Mouse (Mus musculus) frontal cortex, adult 2 months (tissue): ENCODE data around the gene Tbc1d13. TPM values are rescaled to one million over a fixed set of nuclear protein-coding genes. Genes with fewer than 3 reads are reported as not detected.
A peak's percentile ranks its signal among the peaks of the same experiment; 100 is the strongest.
"Not testable (repeated sequence)": the region's sequence is repeated elsewhere in the genome, so short reads cannot be mapped to it uniquely, and the experiment has no call there.

Experiments
- DNase-seq, 2 experiments: peaks; one replicate each; pipeline ENCODE4 v3.0.0; 2022; ENCODE audit warnings: low spot score in 1 of 2; ENCODE audit errors: extremely low spot score in 1 of 2
- polyA plus RNA-seq: library from polyadenylated mRNA; depleted of rRNA; stranded (reverse); fragments of >200 nt; gene quantifications from 2 replicates; pipeline ENCODE4 v1.2.3, GENCODE M21; 2012; rRNA removed

The Tbc1d13 gene
- polyA plus RNA-seq, 1 experiment: 45.3 TPM

DNA sequence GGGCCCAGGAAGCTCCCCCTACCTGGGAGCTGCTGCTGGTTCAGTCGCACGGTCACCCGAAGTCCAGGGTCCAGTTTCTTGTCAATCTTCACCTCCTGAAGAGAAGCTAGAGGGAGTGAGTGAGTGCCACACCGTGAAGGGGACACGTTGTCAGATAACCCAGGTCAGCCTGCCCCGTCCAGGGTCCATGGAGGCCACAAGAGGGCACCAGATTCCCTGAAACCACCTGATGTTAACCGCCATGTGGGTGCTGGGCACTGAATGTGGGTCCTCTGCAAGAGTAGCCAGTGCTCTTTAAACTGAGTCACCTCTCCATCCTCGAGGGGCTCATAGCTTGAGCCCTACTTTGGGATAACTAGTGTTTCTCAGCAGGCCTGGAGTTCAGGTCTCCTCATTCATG is 42.4 kb downstream of the Tbc1d13 start:
- no peak for DNase-seq

DNA sequence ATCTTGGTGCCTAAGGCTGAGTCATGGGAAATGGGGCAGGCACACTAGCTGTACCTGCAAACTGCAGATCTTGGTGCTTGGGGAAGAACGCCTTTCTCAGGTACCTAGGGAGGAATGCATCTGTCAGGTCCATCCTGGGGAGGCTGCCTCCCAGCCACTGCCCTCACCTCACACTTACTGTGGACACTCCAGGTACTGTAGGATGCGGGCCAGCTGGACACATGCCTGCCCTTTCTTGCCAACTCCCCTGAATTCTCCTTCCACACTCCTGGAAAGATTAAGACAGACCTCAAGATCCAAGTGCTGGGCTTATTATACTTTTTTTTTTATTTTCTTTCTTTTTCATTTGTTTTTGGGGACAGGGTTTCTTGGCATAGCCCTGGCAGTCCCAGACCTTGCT is 43.0 kb downstream of the Tbc1d13 start:
- no peak for DNase-seq

DNA sequence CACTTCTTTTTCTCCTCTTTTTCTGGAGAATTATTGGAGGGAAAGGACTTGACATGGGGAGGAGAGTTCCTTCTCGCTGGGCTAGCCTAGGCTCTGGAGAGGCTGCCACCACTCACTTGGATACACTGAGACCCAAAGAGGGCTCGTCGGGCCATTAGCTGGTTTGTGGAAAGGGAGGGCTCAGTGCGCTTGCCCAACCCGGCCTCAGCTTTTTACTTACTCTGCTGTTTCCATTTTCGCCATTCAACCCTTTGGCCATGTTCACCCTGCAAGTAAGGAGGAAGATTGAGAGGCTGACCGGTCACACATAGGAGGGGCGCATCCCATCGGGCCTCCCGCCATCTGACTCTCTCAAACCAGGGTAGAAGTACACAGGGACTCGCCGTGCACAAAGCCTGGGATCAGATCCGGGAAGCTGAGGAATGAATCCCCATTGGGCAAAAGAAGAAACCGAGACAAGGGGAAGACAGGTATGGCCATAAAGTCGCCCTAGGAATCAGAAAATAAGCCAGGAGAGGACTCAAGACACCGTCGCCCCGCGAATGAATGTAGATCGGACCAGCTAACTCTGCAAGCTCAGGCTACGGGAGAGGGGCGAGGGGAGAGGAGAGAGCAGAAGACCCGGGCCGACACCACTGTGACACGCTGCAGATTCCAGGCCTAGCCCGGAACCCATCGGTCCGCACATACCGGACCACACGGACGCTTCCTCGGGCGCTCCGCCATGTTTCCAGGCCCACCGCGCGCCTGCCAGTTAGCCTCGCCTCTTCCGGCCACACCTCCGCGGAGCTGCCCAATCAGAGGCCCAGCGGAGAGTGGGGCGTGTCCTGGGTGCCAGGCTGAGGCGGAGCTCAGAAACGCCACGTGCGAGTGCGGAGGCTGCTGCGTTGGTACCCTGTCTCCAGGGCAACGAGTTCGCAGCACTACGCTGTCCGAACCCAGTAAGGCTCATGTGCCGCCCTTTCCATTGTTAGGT is 44.4 kb downstream of the Tbc1d13 start, which contains the start of gene Spout1:
Gene Spout1, minus strand, starts transcription at position 760 of the 976 bp plus-strand sequence.
- DNase-seq: peak; percentile 95 to 96

DNA sequence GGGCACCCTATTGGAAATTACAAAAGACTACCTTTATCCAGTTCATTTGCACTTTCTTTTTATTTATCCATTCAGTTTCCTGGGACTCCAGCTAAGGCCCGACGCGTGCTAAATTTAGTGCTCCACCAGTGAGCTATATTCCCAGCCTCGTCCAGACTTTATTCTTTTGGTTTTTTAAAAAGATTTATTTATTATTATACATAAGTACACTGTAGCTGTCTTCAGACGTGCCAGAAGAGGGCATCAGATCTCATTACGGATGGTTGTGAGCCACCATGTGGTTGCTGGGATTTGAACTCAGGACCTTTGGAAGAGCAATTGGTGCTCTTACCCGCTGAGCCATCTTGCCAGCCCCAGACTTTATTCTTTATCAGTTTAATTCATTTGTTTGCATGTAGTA is 45.2 kb downstream of the Tbc1d13 start:
- not testable (repeated sequence) for DNase-seq

DNA sequence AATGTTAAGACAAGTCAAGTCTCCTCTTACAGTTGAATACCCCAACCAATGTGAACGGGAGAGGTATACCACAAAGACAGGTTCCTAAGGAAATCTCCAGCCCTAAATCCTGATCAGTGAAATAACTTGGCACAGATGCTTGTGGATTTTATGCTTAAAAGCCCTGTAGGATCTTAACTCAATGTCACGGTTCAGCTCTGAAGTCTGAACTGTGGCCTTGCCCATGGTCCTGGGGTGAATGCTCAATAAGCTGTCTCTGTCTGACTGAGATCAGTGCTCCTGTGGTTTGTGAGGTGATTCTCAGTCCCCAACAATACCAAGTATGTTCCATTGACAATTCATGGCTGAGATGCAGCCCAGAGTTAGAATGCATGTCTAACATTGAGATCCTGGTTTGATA is 48.9 kb downstream of the Tbc1d13 start:
- no peak for DNase-seq

DNA sequence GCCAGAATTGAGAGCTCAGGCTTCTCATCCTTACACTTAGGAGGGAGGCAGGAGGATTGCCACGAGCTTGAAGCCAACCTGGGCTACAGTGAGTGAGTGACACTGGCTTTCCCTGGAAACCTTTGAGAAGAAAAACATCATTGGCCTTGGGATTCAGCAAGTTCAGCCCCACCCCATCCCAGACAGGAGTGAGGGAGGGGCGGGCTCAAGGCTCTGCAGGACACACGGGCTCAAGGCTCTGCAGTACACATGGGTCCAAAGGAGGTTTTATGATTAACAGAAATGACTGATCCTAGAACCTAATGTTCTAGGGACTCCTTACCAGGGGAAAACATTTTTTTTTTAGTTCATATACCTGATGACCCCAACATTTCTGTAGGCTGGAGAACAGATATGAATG is 50.2 kb downstream of the Tbc1d13 start:
- no peak for DNase-seq

DNA sequence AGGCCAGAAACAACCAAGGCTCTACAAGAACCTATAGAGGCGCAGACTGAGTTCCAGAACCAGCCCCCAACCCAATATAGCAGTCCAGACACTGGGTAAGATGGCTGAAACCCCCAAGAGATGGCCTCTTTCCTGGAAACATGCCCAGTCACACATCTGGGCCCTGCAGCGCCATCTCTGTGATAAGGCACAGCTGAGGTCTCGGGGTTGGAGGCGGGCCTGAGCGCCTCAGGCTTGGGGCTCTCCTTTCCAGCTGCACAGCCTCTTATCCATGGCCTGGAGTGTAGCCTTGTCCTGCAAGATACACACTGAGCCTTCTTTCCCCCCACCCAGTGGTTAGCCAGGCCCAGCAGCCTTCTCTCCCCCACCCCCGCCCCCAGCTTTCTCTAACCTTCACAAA is 51.7 kb downstream of the Tbc1d13 start:
- no peak for DNase-seq

DNA sequence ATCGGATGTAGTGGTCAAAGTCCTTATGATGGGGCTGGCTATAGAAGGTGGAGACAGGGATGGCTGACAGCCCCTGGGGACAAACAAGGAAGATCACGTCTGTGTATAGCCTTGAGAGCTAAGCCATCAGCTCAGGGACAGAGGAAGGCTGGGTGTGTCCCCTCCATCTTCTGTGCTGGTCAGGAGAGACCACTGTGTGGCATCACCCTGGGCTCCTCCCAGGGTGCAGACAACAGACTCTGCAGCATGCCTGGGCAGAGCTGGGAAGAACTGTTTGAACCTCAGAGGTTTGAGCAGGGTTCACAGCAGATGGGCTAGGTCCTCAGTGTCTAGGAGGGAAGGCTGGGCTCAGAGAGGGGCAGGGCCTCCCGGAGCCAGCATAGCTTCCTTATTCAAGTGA is 52.1 kb downstream of the Tbc1d13 start:
- no peak for DNase-seq

DNA sequence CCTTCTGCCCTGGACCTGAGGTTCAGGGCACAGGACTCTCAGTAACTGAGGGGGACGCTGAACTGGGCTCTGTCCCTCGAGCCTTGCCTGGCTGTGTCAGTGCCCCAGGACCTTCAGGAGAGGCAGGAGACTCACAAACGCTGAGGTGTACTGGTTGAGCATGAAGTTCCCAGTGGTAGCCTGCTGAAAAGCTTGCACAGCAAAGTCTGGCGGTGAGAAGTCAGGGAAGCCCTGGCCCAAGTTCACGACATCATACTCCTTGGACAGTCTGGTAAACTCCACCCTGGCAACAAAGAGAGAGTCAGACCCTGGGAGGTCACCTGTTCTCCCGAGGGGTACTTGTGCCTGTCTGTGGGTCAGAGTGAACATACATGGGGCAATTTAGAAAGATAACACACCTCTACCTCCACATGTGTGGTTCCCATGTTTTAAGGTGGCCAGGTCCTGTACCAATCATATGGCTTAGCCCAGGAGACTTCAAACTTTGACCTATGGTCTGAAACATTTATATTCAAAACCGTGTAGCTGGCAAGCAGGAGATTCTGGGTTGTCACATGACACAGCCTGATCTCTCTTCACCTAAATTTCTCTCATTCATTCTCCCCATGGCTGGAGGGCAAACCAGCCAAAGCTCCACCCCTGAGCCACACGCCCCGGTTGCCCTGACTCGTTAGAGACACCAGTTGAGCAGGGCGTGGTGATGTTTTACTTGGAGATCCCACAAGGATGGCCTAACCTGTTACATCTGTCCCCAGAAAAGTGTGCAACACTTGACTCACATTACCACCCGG is 58.4 kb downstream of the Tbc1d13 start:
- DNase-seq: no peak

DNA sequence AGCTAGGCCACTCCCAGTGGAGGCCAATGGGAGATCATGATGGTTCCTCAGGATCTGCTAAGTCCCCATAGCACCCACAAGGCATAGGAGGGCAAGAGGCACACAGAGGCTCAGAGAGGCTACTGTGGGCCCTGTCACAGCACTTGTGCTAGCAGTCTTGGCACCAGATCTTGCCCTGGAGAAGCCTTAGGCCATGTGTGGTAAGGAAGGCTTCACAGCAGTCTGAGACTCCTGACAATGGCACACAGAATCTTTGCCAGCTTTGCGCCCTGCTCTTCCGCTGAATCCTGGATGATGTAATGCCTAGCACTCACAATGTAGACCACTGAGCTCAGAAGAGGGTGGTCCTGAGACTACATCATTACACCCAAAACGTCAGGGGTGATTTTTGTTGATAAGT is 61.1 kb downstream of the Tbc1d13 start:
- no peak for DNase-seq

DNA sequence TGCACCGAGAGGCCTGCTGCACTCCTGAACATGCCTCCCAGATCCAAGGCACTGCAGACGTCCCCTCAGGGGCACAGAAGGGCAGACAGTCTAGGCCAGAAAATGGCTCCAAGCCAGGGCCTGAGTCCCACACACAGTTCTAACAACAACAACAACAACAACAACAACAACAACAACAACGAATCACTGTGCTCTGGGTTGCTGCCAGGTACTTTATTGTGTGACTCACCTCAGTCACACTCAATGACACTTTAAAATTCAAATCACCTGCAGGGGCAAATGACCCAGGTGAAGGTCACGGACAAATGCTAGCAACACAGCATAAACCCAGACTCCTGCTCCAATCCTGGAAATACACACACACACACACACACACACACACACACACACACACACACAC is 64.5 kb downstream of the Tbc1d13 start:
- no peak for DNase-seq

DNA sequence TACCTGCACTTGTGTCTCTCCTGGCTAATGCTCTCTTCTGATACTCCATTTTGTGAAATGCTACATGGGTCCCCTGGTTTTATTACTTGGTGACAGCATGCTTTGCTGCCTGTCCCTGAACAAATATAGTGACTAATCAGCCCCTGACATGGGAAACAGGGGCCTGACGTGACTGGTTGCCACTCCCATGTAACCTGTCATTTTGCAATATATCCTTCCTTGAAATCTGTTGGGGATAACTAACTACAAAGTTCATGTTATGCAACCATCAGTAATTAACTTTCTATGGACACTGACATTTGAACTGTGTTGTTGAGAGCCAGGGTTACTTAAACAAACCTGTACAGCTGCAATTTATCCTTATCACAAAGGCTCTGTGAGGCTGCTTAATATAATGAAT is 66.4 kb downstream of the Tbc1d13 start:
- no peak for DNase-seq

DNA sequence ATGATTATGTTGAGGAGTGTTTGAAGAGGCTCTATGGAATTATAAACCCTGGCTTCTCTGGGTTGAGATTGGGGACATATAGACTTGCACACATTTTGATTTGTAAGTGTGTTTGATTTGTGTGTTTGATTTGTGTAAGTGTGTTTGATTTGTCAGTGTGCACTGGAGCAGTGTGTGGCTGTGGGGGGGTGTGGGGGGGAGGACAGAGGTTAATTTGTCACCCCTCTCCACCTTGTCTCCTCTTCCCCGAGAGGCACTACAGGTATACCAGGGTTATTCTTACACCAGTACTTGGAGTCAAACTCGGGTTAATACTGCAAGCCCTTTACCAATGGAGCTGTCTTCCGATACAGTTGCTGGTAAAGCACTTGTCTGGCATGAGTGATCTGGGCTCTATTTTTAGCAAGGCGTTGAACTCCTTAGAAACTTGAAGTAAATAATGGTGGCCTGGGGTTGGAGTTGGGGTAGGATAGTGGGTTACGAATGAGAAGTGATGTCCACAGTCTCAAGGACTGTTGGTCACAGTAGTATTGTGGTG is 66.9 kb downstream of the Tbc1d13 start:
- DNase-seq: no peak

Other genes starting within 250 kb of the Tbc1d13 start
- gene Odf2, start 244.5 kb upstream of the Tbc1d13 start, polyA plus RNA-seq: 177 and 198 TPM in 2 replicates
- gene Gle1, start 198.3 kb upstream of the Tbc1d13 start, polyA plus RNA-seq: 50.4 and 60.2 TPM in 2 replicates
- gene Sptan1, start 168.2 kb upstream of the Tbc1d13 start, polyA plus RNA-seq: 610 and 785 TPM in 2 replicates
- 52.7 and 54.8 TPM in 2 replicates for gene Wdr34, start 84.9 kb upstream of the Tbc1d13 start, polyA plus RNA-seq
- 226 and 229 TPM in 2 replicates for gene Set, start 76.4 kb upstream of the Tbc1d13 start, polyA plus RNA-seq
- gene Pkn3, start 56.1 kb upstream of the Tbc1d13 start, polyA plus RNA-seq: 2.0 and 2.7 TPM in 2 replicates
- 20.8 and 21.4 TPM in 2 replicates for gene Zdhhc12, start 40.1 kb upstream of the Tbc1d13 start, polyA plus RNA-seq
- gene Zer1, start 9.2 kb upstream of the Tbc1d13 start, polyA plus RNA-seq: 146 and 169 TPM in 2 replicates
- 31.9 and 34.3 TPM in 2 replicates for gene Endog, start 37.7 kb downstream of the Tbc1d13 start, polyA plus RNA-seq
- gene Spout1, start 44.7 kb downstream of the Tbc1d13 start, polyA plus RNA-seq: 55.7 and 56.5 TPM in 2 replicates
- 26.8 and 29.8 TPM in 2 replicates for gene Kyat1, start 72.1 kb downstream of the Tbc1d13 start, polyA plus RNA-seq
- gene Lrrc8a, start 104.0 kb downstream of the Tbc1d13 start, polyA plus RNA-seq: 35.1 and 35.7 TPM in 2 replicates
- gene Gm28035, start 106.8 kb downstream of the Tbc1d13 start, polyA plus RNA-seq: 22.6 and 24.8 TPM in 2 replicates
- 33.8 and 34.0 TPM in 2 replicates for gene Phyhd1, start 132.5 kb downstream of the Tbc1d13 start, polyA plus RNA-seq
- gene Gm28038, start 147.3 kb downstream of the Tbc1d13 start, polyA plus RNA-seq: not detected in 2 replicates
- gene Dolk, start 152.6 kb downstream of the Tbc1d13 start, polyA plus RNA-seq: 14.3 and 16.3 TPM in 2 replicates
- gene Nup188, start 152.7 kb downstream of the Tbc1d13 start, polyA plus RNA-seq: 18.3 and 19.4 TPM in 2 replicates
- gene Sh3glb2, start 225.6 kb downstream of the Tbc1d13 start, polyA plus RNA-seq: 569 and 584 TPM in 2 replicates
- 80.9 and 86.8 TPM in 2 replicates for gene Miga2, start 230.5 kb downstream of the Tbc1d13 start, polyA plus RNA-seq